Mouse (Mus musculus): ENCODE data around the gene Ccdc9. TPM values are rescaled to one million over a fixed set of nuclear protein-coding genes. Genes with fewer than 3 reads are reported as not detected.
A peak's percentile ranks its signal among the peaks of the same experiment; 100 is the strongest.

The Ccdc9 gene
- polyA plus RNA-seq, 1 experiment from 2014 or later: 16.2 TPM

DNA sequence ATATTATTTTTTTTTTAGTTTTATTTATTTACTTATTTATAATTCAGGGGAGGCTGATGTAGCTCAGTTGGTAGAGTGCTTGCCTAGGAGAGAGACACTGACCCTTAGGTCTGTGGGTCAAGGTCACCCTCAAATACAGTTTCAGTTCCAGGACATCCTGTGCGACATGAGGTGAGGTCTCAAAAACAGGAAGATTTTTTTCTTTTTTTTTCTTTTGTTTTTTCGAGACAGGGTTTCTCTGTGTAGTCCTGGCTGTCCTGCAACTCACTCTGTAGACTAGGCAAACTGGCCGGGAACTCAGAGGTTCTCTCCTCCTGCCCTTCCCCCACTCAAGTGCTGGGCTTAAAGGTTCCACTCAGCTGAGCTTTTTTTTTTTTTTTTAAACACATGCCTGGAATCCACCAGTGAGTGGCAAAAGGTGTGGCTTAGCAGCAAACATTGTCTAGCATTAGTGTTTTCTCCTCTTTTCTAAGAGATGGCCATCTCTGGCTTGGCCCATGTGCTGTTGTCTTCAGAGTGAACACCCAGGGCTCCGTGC, 28.7 kb upstream of the Ccdc9 start:
- H3K9ac ChIP-seq (replicated peaks; ENCODE audit: low read length): no peak overlapping the region
- ATAC-seq (replicated peaks; ENCODE audit: insufficient number of reproducible peaks, low FRiP score, low TSS enrichment, low read depth) (no peak), DNase-seq (ENCODE audit: low spot score) (no peak)
- H3K4me3 ChIP-seq (ENCODE audit: low read depth, low read length): no peak overlapping the region
- H3K27ac ChIP-seq (replicated peaks; ENCODE audit: low read depth, low read length): no peak overlapping the region
- H3K4me2 ChIP-seq (ENCODE audit: low read depth, low read length): no peak overlapping the region
- no peaks in the 10 kb centered on the region for H3K9me3 ChIP-seq (replicated peaks; ENCODE audit: control insufficient read depth, low read length)
- 59% methylated on average over 4 of the region's 4 CpGs for WGBS
- peaks cover 18% of the 10 kb centered on the region for H3K4me1 ChIP-seq (ENCODE audit: control insufficient read depth, insufficient read depth, low read length)
- peaks cover 6% of the 10 kb centered on the region; the same call in 1 of the 2 replicates for H3K27me3 ChIP-seq (ENCODE audit: control insufficient read depth, insufficient read depth, low read length)
- H3K36me3 ChIP-seq (replicated peaks; ENCODE audit: control insufficient read depth, insufficient read depth, low read depth, low read length): no peaks in the 10 kb centered on the region

GRCm38 (mm10) chr7:16314221-16314775, 27.7 kb upstream of the Ccdc9 start:
- 13% methylated on average over 10 of the region's 13 CpGs for WGBS
- Histone ChIP-seq H3K9me3 (replicated peaks; ENCODE audit: control insufficient read depth, low read length) (no peaks in the 10 kb centered on the region), H3K4me1 (ENCODE audit: control insufficient read depth, insufficient read depth, low read length) (peaks cover 18% of the 10 kb centered on the region), H3K27ac (replicated peaks; ENCODE audit: low read depth, low read length) (peak overlapping the region; percentile 75), H3K36me3 (replicated peaks; ENCODE audit: control insufficient read depth, insufficient read depth, low read depth, low read length) (no peaks in the 10 kb centered on the region), H3K27me3 (ENCODE audit: control insufficient read depth, insufficient read depth, low read length) (peaks cover 11% of the 10 kb centered on the region; the same call in 1 of the 2 replicates), H3K4me3 (ENCODE audit: low read depth, low read length) (peak overlapping the region; percentile 71), H3K4me2 (ENCODE audit: low read depth, low read length) (peak overlapping the region; percentile 100), H3K9ac (replicated peaks; ENCODE audit: low read length) (peak overlapping the region; percentile 76)
- ATAC-seq (replicated peaks; ENCODE audit: insufficient number of reproducible peaks, low FRiP score, low TSS enrichment, low read depth) (0 out of 2 replicates have a peak, but pooled peaks have one; percentile 11), DNase-seq (ENCODE audit: low spot score) (peak; percentile 5)

DNA sequence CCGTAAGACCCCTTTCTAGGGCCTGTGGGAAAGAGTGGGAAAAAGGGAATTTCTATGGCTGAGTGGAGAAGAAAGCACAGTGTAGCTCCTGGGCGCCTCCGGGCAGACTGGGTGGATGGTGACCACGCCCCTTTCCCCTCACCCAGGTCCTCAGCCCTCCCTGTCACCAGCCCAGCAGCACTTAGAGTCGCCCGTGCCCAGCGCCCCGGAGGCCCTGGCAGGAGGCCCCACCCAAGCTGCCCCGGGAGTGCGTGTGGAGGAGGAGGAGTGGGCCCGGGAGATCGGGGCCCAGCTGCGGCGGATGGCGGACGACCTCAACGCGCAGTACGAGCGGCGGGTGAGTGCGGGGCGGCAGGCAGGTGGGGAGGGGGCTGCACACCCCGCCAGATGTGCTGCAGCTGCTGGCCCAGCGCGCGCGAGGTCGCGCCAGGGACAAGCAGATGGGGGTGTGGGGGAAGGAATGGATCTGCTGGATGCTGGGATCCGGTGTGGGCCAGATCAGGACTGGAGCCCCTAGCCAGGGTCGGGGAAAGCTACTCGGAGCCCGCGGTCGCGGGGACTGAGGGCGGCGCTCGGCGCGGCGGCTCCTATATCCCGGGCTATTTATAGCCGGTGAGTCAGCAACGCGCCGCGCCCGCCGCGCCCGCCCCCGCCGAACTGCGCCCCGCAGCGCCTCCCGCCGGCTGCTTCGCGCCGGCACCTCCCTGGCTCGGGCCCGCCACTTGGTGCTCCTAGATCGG, 27.1 kb upstream of the Ccdc9 start:
- no peaks in the 10 kb centered on the region for H3K36me3 ChIP-seq (replicated peaks; ENCODE audit: control insufficient read depth, insufficient read depth, low read depth, low read length)
- H3K4me3 ChIP-seq (ENCODE audit: low read depth, low read length): peak overlapping the region; percentile 71
- DNase-seq (ENCODE audit: low spot score): peak; percentile 84
- peak overlapping the region; percentile 100 for H3K4me2 ChIP-seq (ENCODE audit: low read depth, low read length)
- H3K9ac ChIP-seq (replicated peaks; ENCODE audit: low read length): peak overlapping the region; percentile 76
- H3K27me3 ChIP-seq (ENCODE audit: control insufficient read depth, insufficient read depth, low read length): peaks cover 11% of the 10 kb centered on the region; the same call in 1 of the 2 replicates
- H3K9me3 ChIP-seq (replicated peaks; ENCODE audit: control insufficient read depth, low read length): no peaks in the 10 kb centered on the region
- ATAC-seq (replicated peaks; ENCODE audit: insufficient number of reproducible peaks, low FRiP score, low TSS enrichment, low read depth): peak; percentile 46
- WGBS: under 1% methylated on average over 58 of the region's 66 CpGs
- H3K27ac ChIP-seq (replicated peaks; ENCODE audit: low read depth, low read length): peak overlapping the region; percentile 75
- peaks cover 18% of the 10 kb centered on the region for H3K4me1 ChIP-seq (ENCODE audit: control insufficient read depth, insufficient read depth, low read length)

- Histone ChIP-seq H3K4me1 (ENCODE audit: control insufficient read depth, insufficient read depth, low read length) (peaks cover 18% of the 10 kb centered on the region), H3K36me3 (replicated peaks; ENCODE audit: control insufficient read depth, insufficient read depth, low read depth, low read length) (no peaks in the 10 kb centered on the region), H3K27me3 (ENCODE audit: control insufficient read depth, insufficient read depth, low read length) (peaks cover 11% of the 10 kb centered on the region; the same call in 1 of the 2 replicates), H3K9ac (replicated peaks; ENCODE audit: low read length) (peak overlapping the region; percentile 89), H3K4me3 (ENCODE audit: low read depth, low read length) (peak overlapping the region; percentile 71), H3K27ac (replicated peaks; ENCODE audit: low read depth, low read length) (peak overlapping the region; percentile 85), H3K4me2 (ENCODE audit: low read depth, low read length) (peak overlapping the region; percentile 100), H3K9me3 (replicated peaks; ENCODE audit: control insufficient read depth, low read length) (no peaks in the 10 kb centered on the region)
- WGBS: under 1% methylated on average over 12 of the region's 12 CpGs
- DNase-seq (ENCODE audit: low spot score): peak; percentile 85
- peak; percentile 22 for ATAC-seq (replicated peaks; ENCODE audit: insufficient number of reproducible peaks, low FRiP score, low TSS enrichment, low read depth)
These were observed 26.2 kb upstream of the Ccdc9 start for GRCm38 (mm10) chr7:16312672-16313311.

DNA sequence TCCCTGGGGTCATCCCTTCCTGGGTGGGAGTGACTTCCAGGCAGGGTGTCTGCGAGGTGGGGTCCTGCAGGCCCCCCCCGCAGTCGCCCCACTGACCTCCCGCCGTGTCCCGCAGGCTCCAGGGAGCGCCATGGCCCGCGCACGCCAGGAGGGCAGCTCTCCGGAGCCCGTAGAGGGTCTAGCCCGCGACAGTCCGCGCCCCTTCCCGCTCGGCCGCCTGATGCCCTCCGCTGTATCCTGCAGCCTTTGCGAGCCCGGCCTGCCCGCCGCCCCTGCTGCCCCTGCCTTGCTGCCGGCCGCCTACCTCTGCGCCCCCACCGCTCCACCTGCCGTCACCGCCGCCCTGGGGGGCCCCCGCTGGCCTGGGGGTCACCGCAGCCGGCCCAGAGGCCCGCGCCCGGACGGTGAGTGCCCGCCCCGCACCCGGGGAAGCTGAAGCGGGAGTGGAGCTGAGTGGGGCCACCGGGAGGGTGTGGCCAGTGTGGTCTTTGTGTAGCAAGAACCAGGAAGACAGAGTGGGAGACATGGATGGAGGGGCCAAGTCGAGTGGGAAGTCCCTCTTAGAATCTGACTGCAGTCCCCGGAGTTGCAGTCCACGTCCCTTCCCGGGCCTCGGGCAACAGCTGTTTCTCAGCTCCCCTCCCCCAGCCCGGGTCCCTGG, 25.5 kb upstream of the Ccdc9 start:
- ATAC-seq (replicated peaks; ENCODE audit: insufficient number of reproducible peaks, low FRiP score, low TSS enrichment, low read depth) (no peak; the same call in 1 of the 2 replicates), DNase-seq (ENCODE audit: low spot score) (peak; percentile 55)
- peaks cover 18% of the 10 kb centered on the region for H3K4me1 ChIP-seq (ENCODE audit: control insufficient read depth, insufficient read depth, low read length)
- WGBS: under 1% methylated on average over 49 of the region's 49 CpGs
- peaks cover 11% of the 10 kb centered on the region; the same call in 1 of the 2 replicates for H3K27me3 ChIP-seq (ENCODE audit: control insufficient read depth, insufficient read depth, low read length)
- H3K36me3 ChIP-seq (replicated peaks; ENCODE audit: control insufficient read depth, insufficient read depth, low read depth, low read length): no peaks in the 10 kb centered on the region
- peak overlapping the region; percentile 85 for H3K27ac ChIP-seq (replicated peaks; ENCODE audit: low read depth, low read length)
- peak overlapping the region; percentile 71 for H3K4me3 ChIP-seq (ENCODE audit: low read depth, low read length)
- H3K9ac ChIP-seq (replicated peaks; ENCODE audit: low read length): peak overlapping the region; percentile 89
- peak overlapping the region; percentile 100 for H3K4me2 ChIP-seq (ENCODE audit: low read depth, low read length)
- no peaks in the 10 kb centered on the region for H3K9me3 ChIP-seq (replicated peaks; ENCODE audit: control insufficient read depth, low read length)

- H3K27me3 ChIP-seq (ENCODE audit: control insufficient read depth, insufficient read depth, low read length): peaks cover 11% of the 10 kb centered on the region; the same call in 1 of the 2 replicates
- peak overlapping the region; percentile 89 for H3K9ac ChIP-seq (replicated peaks; ENCODE audit: low read length)
- peak; percentile 17 for DNase-seq (ENCODE audit: low spot score)
- peak overlapping the region; percentile 71 for H3K4me3 ChIP-seq (ENCODE audit: low read depth, low read length)
- H3K4me2 ChIP-seq (ENCODE audit: low read depth, low read length): peak overlapping the region; percentile 100
- WGBS: under 1% methylated on average over 14 of the region's 14 CpGs
- no peak for ATAC-seq (replicated peaks; ENCODE audit: insufficient number of reproducible peaks, low FRiP score, low TSS enrichment, low read depth)
- no peaks in the 10 kb centered on the region for H3K36me3 ChIP-seq (replicated peaks; ENCODE audit: control insufficient read depth, insufficient read depth, low read depth, low read length)
- peaks cover 18% of the 10 kb centered on the region for H3K4me1 ChIP-seq (ENCODE audit: control insufficient read depth, insufficient read depth, low read length)
- H3K9me3 ChIP-seq (replicated peaks; ENCODE audit: control insufficient read depth, low read length): no peaks in the 10 kb centered on the region
- peak overlapping the region; percentile 85; the same call in 1 of the 2 replicates for H3K27ac ChIP-seq (replicated peaks; ENCODE audit: low read depth, low read length)
These were observed 24.9 kb upstream of the Ccdc9 start for GRCm38 (mm10) chr7:16311453-16312004.
